Mouse (Mus musculus) stomach, postnatal 0 days (tissue): ENCODE measurements around the gene Bola2.

Experiments
- CTCF ChIP-seq: IDR thresholded peaks from 2 replicates; pipeline ENCODE4 v1.5.1; 2016; ENCODE audit warnings: antibody characterized with exemption, low read depth, mild to moderate bottlenecking, moderate library complexity
- EP300 ChIP-seq: optimal IDR thresholded peaks from 2 replicates; pipeline ENCODE3; 2016; ENCODE audit warnings: antibody characterized with exemption

- TF ChIP-seq CTCF (no peak), EP300 (no peak)
Measured at GRCm38 (mm10) chr7:126701559-126702357, 6.6 kb downstream of the Bola2 start.
